Mouse (Mus musculus): ENCODE measurements around the gene Twsg1. TPM values are rescaled to one million over a fixed set of nuclear protein-coding genes. Genes with fewer than 3 reads are reported as not detected.

The Twsg1 gene
- polyA plus RNA-seq, 1 experiment = 18.8 TPM

DNA sequence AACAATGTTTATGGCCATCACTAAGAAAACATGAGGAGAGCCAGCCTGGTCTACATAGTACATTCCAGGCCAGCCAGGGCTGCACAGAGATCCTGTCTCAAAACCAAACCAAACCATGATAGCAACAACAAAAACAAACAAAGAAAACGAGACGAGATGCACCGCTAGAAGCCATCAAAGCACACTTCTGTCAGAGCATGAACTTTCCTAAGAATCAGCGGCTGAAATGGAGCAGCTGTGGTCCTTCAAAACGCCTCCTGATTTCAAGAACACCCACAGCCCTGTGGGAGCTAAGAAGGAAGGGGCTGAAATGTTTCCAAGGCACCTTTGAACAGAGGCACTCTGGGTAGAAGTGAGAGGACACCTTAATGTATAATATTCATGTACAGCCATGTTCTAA lies 26.8 kb downstream of the Twsg1 start:
- Histone ChIP-seq H3K4me3 (ENCODE audit: insufficient read depth, poor library complexity, severe bottlenecking) (no peak overlapping the region), H3ac (ENCODE audit: control insufficient read depth, insufficient read length, low read depth) (no peak overlapping the region), H3K79me3 (ENCODE audit: low read depth) (no peaks in the 10 kb centered on the region), H3K27me3 (ENCODE audit: control insufficient read depth, insufficient read depth, insufficient read length) (no peaks in the 10 kb centered on the region), H3K79me2 (ENCODE audit: control insufficient read depth, insufficient read depth) (no peaks in the 10 kb centered on the region), H3K36me3 (ENCODE audit: control insufficient read depth, insufficient read depth) (peaks cover 24% of the 10 kb centered on the region)
- TF ChIP-seq FOSL1 (IDR thresholded peaks at IDR 0.05; ENCODE audit: insufficient read depth, low read length, poor library complexity, severe bottlenecking) = no peak
- TF ChIP-seq CTCF (IDR thresholded peaks at IDR 0.05; ENCODE audit: control insufficient read depth, insufficient read depth, insufficient read length) = no peak
- no peak for TF ChIP-seq MYOG (IDR thresholded peaks at IDR 0.05; ENCODE audit: control insufficient read depth, extremely low read depth, insufficient read length)
- no peak for TF ChIP-seq USF1 (IDR thresholded peaks at IDR 0.05; ENCODE audit: low read depth)
- TF ChIP-seq MAX (IDR thresholded peaks at IDR 0.05) = no peak
- no peak for TF ChIP-seq CEBPB (IDR thresholded peaks at IDR 0.05; ENCODE audit: low read depth)
- TF ChIP-seq MYOD1 (IDR thresholded peaks at IDR 0.05; ENCODE audit: control insufficient read depth, insufficient read length, low read depth) = no peak

DNA sequence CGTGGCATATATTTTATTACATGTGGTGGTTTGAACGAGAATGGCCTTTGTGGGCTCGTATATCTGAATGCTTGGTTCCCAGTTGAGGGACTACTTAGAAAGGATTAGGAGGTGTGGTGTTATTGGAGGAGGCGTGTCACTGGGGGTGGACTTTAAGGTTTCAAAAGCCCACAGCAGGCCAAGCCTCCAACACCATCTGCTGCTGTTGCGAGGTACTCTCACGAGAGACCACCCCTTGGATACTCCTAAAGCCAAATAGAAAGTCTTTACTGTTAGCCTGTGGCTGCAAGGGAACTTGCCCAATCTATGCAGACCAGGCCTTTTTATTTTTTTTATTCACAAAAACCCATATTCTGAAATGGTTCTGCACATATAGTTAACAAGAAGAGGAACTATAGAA lies 29.1 kb downstream of the Twsg1 start:
- Histone ChIP-seq H3ac (ENCODE audit: control insufficient read depth, insufficient read length, low read depth) (no peak overlapping the region), H3K27me3 (ENCODE audit: control insufficient read depth, insufficient read depth, insufficient read length) (no peaks in the 10 kb centered on the region), H3K79me2 (ENCODE audit: control insufficient read depth, insufficient read depth) (no peaks in the 10 kb centered on the region), H3K4me3 (ENCODE audit: insufficient read depth, poor library complexity, severe bottlenecking) (no peak overlapping the region), H3K79me3 (ENCODE audit: low read depth) (no peaks in the 10 kb centered on the region), H3K36me3 (ENCODE audit: control insufficient read depth, insufficient read depth) (peaks cover 24% of the 10 kb centered on the region)
- TF ChIP-seq MYOG (IDR thresholded peaks at IDR 0.05; ENCODE audit: control insufficient read depth, extremely low read depth, insufficient read length) = no peak
- TF ChIP-seq MAX (IDR thresholded peaks at IDR 0.05) = no peak
- TF ChIP-seq USF1 (IDR thresholded peaks at IDR 0.05; ENCODE audit: low read depth) = no peak
- no peak for TF ChIP-seq CEBPB (IDR thresholded peaks at IDR 0.05; ENCODE audit: low read depth)
- no peak for TF ChIP-seq MYOD1 (IDR thresholded peaks at IDR 0.05; ENCODE audit: control insufficient read depth, insufficient read length, low read depth)
- TF ChIP-seq CTCF (IDR thresholded peaks at IDR 0.05; ENCODE audit: control insufficient read depth, insufficient read depth, insufficient read length) = no peak
- no peak for TF ChIP-seq FOSL1 (IDR thresholded peaks at IDR 0.05; ENCODE audit: insufficient read depth, low read length, poor library complexity, severe bottlenecking)

DNA sequence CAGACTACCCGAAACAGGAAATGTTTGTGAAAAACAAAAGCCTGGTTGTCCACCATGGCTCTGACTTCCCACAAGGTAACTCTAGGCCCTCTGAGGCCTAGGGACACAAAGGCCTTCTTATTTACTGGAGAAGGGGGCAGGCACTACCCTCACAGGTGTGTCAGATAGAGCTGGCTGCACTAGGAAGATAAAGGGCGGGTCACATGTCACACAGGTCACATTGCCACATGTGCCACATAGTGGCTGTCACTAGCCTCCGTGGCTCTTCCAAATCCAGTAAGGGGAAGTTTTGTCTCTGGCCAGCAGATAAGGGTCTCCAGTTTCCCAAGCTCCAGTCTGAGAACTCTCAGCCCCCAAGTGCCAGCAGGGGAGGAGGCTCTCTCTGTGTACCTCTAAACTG lies 31.8 kb downstream of the Twsg1 start:
- Histone ChIP-seq H3K27me3 (ENCODE audit: control insufficient read depth, insufficient read depth, insufficient read length) (no peaks in the 10 kb centered on the region), H3ac (ENCODE audit: control insufficient read depth, insufficient read length, low read depth) (no peak overlapping the region), H3K79me2 (ENCODE audit: control insufficient read depth, insufficient read depth) (no peaks in the 10 kb centered on the region), H3K4me3 (ENCODE audit: insufficient read depth, poor library complexity, severe bottlenecking) (no peak overlapping the region), H3K36me3 (ENCODE audit: control insufficient read depth, insufficient read depth) (peaks cover 14% of the 10 kb centered on the region), H3K79me3 (ENCODE audit: low read depth) (no peaks in the 10 kb centered on the region)
- TF ChIP-seq CEBPB (IDR thresholded peaks at IDR 0.05; ENCODE audit: low read depth) (no peak), MAX (IDR thresholded peaks at IDR 0.05) (no peak), CTCF (IDR thresholded peaks at IDR 0.05; ENCODE audit: control insufficient read depth, insufficient read depth, insufficient read length) (no peak), MYOD1 (IDR thresholded peaks at IDR 0.05; ENCODE audit: control insufficient read depth, insufficient read length, low read depth) (no peak), FOSL1 (IDR thresholded peaks at IDR 0.05; ENCODE audit: insufficient read depth, low read length, poor library complexity, severe bottlenecking) (no peak), MYOG (IDR thresholded peaks at IDR 0.05; ENCODE audit: control insufficient read depth, extremely low read depth, insufficient read length) (no peak), USF1 (IDR thresholded peaks at IDR 0.05; ENCODE audit: low read depth) (no peak)

DNA sequence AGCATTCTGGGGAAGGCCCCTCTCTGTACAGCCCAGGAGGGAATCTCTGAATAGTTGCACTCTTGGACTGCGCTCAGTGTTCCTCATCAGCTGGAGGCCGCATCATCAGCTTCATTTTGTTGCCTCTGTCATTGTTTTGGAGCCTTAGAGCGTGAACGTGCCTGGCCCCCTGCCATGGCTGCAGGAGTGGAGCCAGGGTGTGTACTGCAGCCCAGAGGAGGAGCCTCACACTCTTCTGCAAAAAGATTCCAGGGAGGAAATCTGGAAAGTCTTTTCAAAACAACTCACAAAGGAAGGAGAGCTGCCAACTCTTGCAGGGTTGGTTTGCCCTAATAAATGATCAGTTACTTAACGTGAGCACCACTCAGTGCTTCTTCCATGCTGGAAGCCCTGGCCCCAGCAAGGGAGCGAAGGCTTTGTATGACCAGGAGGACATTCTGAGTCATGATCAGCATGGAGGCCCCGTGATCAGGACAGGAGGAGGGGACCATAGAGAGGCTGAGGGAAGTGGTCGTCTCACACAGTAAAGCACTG lies 34.8 kb downstream of the Twsg1 start:
- TF ChIP-seq FOSL1 (IDR thresholded peaks at IDR 0.05; ENCODE audit: insufficient read depth, low read length, poor library complexity, severe bottlenecking) = no peak
- TF ChIP-seq MYOG (IDR thresholded peaks at IDR 0.05; ENCODE audit: control insufficient read depth, extremely low read depth, insufficient read length) = no peak
- TF ChIP-seq CTCF (IDR thresholded peaks at IDR 0.05; ENCODE audit: control insufficient read depth, insufficient read depth, insufficient read length) = no peak
- TF ChIP-seq MAX (IDR thresholded peaks at IDR 0.05) = no peak
- TF ChIP-seq MYOD1 (IDR thresholded peaks at IDR 0.05; ENCODE audit: control insufficient read depth, insufficient read length, low read depth) = no peak
- no peak for TF ChIP-seq CEBPB (IDR thresholded peaks at IDR 0.05; ENCODE audit: low read depth)
- TF ChIP-seq USF1 (IDR thresholded peaks at IDR 0.05; ENCODE audit: low read depth) = no peak
- no peaks in the 10 kb centered on the region for H3K36me3 ChIP-seq (ENCODE audit: control insufficient read depth, insufficient read depth)
- H3K79me3 ChIP-seq (ENCODE audit: low read depth) = no peaks in the 10 kb centered on the region
- no peak overlapping the region for H3ac ChIP-seq (ENCODE audit: control insufficient read depth, insufficient read length, low read depth)
- no peaks in the 10 kb centered on the region for H3K79me2 ChIP-seq (ENCODE audit: control insufficient read depth, insufficient read depth)
- H3K27me3 ChIP-seq (ENCODE audit: control insufficient read depth, insufficient read depth, insufficient read length) = no peaks in the 10 kb centered on the region
- no peak overlapping the region for H3K4me3 ChIP-seq (ENCODE audit: insufficient read depth, poor library complexity, severe bottlenecking)

DNA sequence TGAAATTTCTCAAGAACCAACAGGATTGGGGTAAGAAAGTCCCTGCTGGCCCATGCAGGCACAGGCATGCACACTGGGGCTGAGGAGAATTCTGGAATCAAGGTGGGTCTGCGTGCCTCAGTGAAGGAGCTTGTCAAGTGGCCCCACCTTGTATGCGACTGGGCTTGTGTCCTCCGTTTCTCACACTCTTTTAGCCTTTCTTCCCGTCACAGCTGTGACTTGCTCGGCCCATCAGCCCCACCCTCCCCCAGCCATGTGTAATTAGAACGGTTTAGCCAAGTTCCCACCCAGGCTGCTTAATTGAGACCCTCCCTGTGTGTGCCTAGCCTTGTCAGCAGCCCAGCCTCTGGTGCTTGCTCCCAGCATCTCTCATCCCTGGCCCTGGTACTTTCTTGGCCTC lies 36.9 kb downstream of the Twsg1 start:
- no peaks in the 10 kb centered on the region for H3K79me2 ChIP-seq (ENCODE audit: control insufficient read depth, insufficient read depth)
- TF ChIP-seq CTCF (IDR thresholded peaks at IDR 0.05; ENCODE audit: control insufficient read depth, insufficient read depth, insufficient read length) (no peak), MYOD1 (IDR thresholded peaks at IDR 0.05; ENCODE audit: control insufficient read depth, insufficient read length, low read depth) (no peak), MYOG (IDR thresholded peaks at IDR 0.05; ENCODE audit: control insufficient read depth, extremely low read depth, insufficient read length) (no peak), MAX (IDR thresholded peaks at IDR 0.05) (no peak), USF1 (IDR thresholded peaks at IDR 0.05; ENCODE audit: low read depth) (no peak), CEBPB (IDR thresholded peaks at IDR 0.05; ENCODE audit: low read depth) (no peak), FOSL1 (IDR thresholded peaks at IDR 0.05; ENCODE audit: insufficient read depth, low read length, poor library complexity, severe bottlenecking) (no peak)
- no peak overlapping the region for H3ac ChIP-seq (ENCODE audit: control insufficient read depth, insufficient read length, low read depth)
- H3K36me3 ChIP-seq (ENCODE audit: control insufficient read depth, insufficient read depth) = no peaks in the 10 kb centered on the region
- no peak overlapping the region for H3K4me3 ChIP-seq (ENCODE audit: insufficient read depth, poor library complexity, severe bottlenecking)
- no peaks in the 10 kb centered on the region for H3K79me3 ChIP-seq (ENCODE audit: low read depth)
- no peaks in the 10 kb centered on the region for H3K27me3 ChIP-seq (ENCODE audit: control insufficient read depth, insufficient read depth, insufficient read length)

Data from C2C12 (cell line).